Mouse (Mus musculus): ENCODE measurements around the gene Clec4b2. TPM values are rescaled to one million over a fixed set of nuclear protein-coding genes. Genes with fewer than 3 reads are reported as not detected.

Clec4b2 gene
- polyA plus RNA-seq, 1 experiment: not detected

Other genes with a start within 250 kb of the Clec4b2 start
- gene Clec4a3, start 220.4 kb upstream of the Clec4b2 start, polyA plus RNA-seq (2012; rRNA removed): 2.6 and 2.7 TPM in 2 replicates
- not detected in 2 replicates for gene Clec4a4, start 182.5 kb upstream of the Clec4b2 start, polyA plus RNA-seq (2012; rRNA removed)
- gene Clec4b1, start 122.9 kb upstream of the Clec4b2 start, polyA plus RNA-seq (2012; rRNA removed): 2.0 and 5.9 TPM in 2 replicates
- 6.1 and 7.1 TPM in 2 replicates for gene Clec4a2, start 66.5 kb upstream of the Clec4b2 start, polyA plus RNA-seq (2012; rRNA removed)
- 1.5 and 1.6 TPM in 2 replicates for gene Clec4n, start 57.0 kb downstream of the Clec4b2 start, polyA plus RNA-seq (2012; rRNA removed)
- 0.49 and 0.53 TPM in 2 replicates for gene Clec4d, start 89.2 kb downstream of the Clec4b2 start, polyA plus RNA-seq (2012; rRNA removed)
- gene Clec4e, start 117.0 kb downstream of the Clec4b2 start, polyA plus RNA-seq (2012; rRNA removed): 0.10 and 0.28 TPM in 2 replicates
- not detected in 2 replicates for gene Vmn2r19, start 135.4 kb downstream of the Clec4b2 start, polyA plus RNA-seq (2012; rRNA removed)
- not detected in 2 replicates for gene Vmn2r20, start 245.2 kb downstream of the Clec4b2 start, polyA plus RNA-seq (2012; rRNA removed)

Data from gonadal fat pad, adult 2 months (tissue).